Mouse (Mus musculus) left cerebral cortex, postnatal 14 days (tissue): ENCODE measurements around the gene Taar5. TPM values are rescaled to one million over a fixed set of nuclear protein-coding genes. Genes with fewer than 3 reads are reported as not detected.

Experiments used
- DNase-seq, 2 experiments: peaks; one replicate each; pipeline ENCODE4 v3.0.0; 2021 to 2022; ENCODE audit warnings: low spot score in 2 of 2, mixed read lengths in 1 of 2
- intact Hi-C: fragments of 180-260 bp; cut with DNase I; formaldehyde crosslinking; loops from one replicate; pipeline ENCODE4 v1.15.1; 2025
- long read RNA-seq, 2 experiments: library from polyadenylated mRNA; stranded (forward); transcript quantifications; one replicate each; pipeline ENCODE4 v2.0.0; 2021
- total RNA-seq, 2 experiments: library from RNA; stranded (reverse); gene quantifications; 2 replicates each; pipeline ENCODE4 v1.2.3; 2021

Taar5 gene
- total RNA-seq = not detected
- long read RNA-seq, experiment 1 = 0 reads
- long read RNA-seq, experiment 2 = 0 reads

- DNase-seq = no peak
- intact Hi-C loops = no loop called here
Measured at GRCm38 (mm10) chr10:23970656-23971165, at the start of gene Taar5. TSS of gene Taar5 (plus strand) at chr10:23970706.

GRCm38 (mm10) chr10:23922468-23922867 is 48.0 kb upstream of the Taar5 start:
- intact Hi-C loops = no loop called here
- no peak for DNase-seq

GRCm38 (mm10) chr10:23923941-23924340 is 46.6 kb upstream of the Taar5 start:
- no peak for DNase-seq

GRCm38 (mm10) chr10:23937613-23938012 is 32.9 kb upstream of the Taar5 start:
- intact Hi-C loops = no loop called here
- no peak for DNase-seq

More at GRCm38 (mm10) chr10:23923941-23924340, 46.6 kb upstream of the Taar5 start:
- intact Hi-C loops = no loop called here

- intact Hi-C loops = no loop called here
- no peak for DNase-seq
Measured at GRCm38 (mm10) chr10:23938312-23938711, 32.2 kb upstream of the Taar5 start, which contains the start of gene Taar2. TSS of gene Taar2 (plus strand) at chr10:23938572.

- DNase-seq = no peak
- intact Hi-C loops = no loop called here
Measured at GRCm38 (mm10) chr10:23942465-23942864, 28.0 kb upstream of the Taar5 start.

GRCm38 (mm10) chr10:23948026-23948425 is 22.5 kb upstream of the Taar5 start:
- no peak for DNase-seq
- intact Hi-C loops = no loop called here

GRCm38 (mm10) chr10:23949508-23950005 is 20.9 kb upstream of the Taar5 start, which contains the start of gene Taar3:
TSS of gene Taar3 (plus strand) at chr10:23949558.
- peak; percentile 11 to 24 for DNase-seq
- intact Hi-C loops = no loop called here

GRCm38 (mm10) chr10:23951714-23952113 is 18.8 kb upstream of the Taar5 start:
- no peak for DNase-seq
- intact Hi-C loops = no loop called here

GRCm38 (mm10) chr10:23959071-23959470 is 11.4 kb upstream of the Taar5 start:
- intact Hi-C loops = no loop called here
- DNase-seq = no peak

GRCm38 (mm10) chr10:23960444-23960915 is 10.0 kb upstream of the Taar5 start, which contains the start of gene Taar4:
TSS of gene Taar4 (plus strand) at chr10:23960494.
- no peak for DNase-seq
- intact Hi-C loops = no loop called here

GRCm38 (mm10) chr10:23963444-23963843 is 7.1 kb upstream of the Taar5 start:
- no peak for DNase-seq
- intact Hi-C loops = no loop called here

- DNase-seq = no peak
- intact Hi-C loops = no loop called here
Measured at GRCm38 (mm10) chr10:23964921-23965610, 5.4 kb upstream of the Taar5 start.

- DNase-seq = no peak
- intact Hi-C loops = no loop called here
Measured at GRCm38 (mm10) chr10:23971256-23971655, 750 bp downstream of the Taar5 start.

- intact Hi-C loops = loop anchor here (2.0 to 5.0 kb wide), 2 partner anchors 101 to 154 kb away; no protein-coding TSS in a partner anchor
- DNase-seq = no peak
Measured at GRCm38 (mm10) chr10:23977958-23978357, 7.5 kb downstream of the Taar5 start.

GRCm38 (mm10) chr10:23978901-23979705 is 8.6 kb downstream of the Taar5 start:
- peak; percentile 79 to 80 for DNase-seq
- intact Hi-C loops = loop anchor here (2.0 to 5.0 kb wide), 2 partner anchors 100 to 153 kb away; no protein-coding TSS in a partner anchor

GRCm38 (mm10) chr10:23985546-23985945 is 15.0 kb downstream of the Taar5 start, which contains the start of gene Taar6:
TSS of gene Taar6 (minus strand) at chr10:23985646.
- no peak for DNase-seq
- intact Hi-C loops = loop anchor here (10.0 kb wide), 1 partner anchor 171 kb away; no protein-coding TSS in a partner anchor

GRCm38 (mm10) chr10:23986419-23986818 is 15.9 kb downstream of the Taar5 start:
- DNase-seq = no peak

GRCm38 (mm10) chr10:23993381-23993780 is 22.9 kb downstream of the Taar5 start, which contains the start of gene Taar7a:
TSS of gene Taar7a (minus strand) at chr10:23993481.
- no peak for DNase-seq
- intact Hi-C loops = no loop called here

More at GRCm38 (mm10) chr10:23986419-23986818, 15.9 kb downstream of the Taar5 start:
- intact Hi-C loops = loop anchor here (10.0 kb wide), 1 partner anchor 172 kb away; no protein-coding TSS in a partner anchor
